Mouse (Mus musculus) adrenal gland, adult 8-10 months (tissue): Measurements from ENCODE around the gene Kcnq5. TPM values are rescaled to one million over a fixed set of nuclear protein-coding genes. Genes with fewer than 3 reads are reported as not detected.

ENCODE experiments used
- DNase-seq: peaks from one replicate; pipeline ENCODE4 v3.0.0; 2022
- total RNA-seq, 4 experiments: library from RNA; stranded (reverse); gene quantifications; 2 replicates each; pipeline ENCODE4 v1.2.4; 2022

Kcnq5 gene
- 1 to 10 TPM; 1.3 to 1.8 (median 1.6) TPM for total RNA-seq

DNA sequence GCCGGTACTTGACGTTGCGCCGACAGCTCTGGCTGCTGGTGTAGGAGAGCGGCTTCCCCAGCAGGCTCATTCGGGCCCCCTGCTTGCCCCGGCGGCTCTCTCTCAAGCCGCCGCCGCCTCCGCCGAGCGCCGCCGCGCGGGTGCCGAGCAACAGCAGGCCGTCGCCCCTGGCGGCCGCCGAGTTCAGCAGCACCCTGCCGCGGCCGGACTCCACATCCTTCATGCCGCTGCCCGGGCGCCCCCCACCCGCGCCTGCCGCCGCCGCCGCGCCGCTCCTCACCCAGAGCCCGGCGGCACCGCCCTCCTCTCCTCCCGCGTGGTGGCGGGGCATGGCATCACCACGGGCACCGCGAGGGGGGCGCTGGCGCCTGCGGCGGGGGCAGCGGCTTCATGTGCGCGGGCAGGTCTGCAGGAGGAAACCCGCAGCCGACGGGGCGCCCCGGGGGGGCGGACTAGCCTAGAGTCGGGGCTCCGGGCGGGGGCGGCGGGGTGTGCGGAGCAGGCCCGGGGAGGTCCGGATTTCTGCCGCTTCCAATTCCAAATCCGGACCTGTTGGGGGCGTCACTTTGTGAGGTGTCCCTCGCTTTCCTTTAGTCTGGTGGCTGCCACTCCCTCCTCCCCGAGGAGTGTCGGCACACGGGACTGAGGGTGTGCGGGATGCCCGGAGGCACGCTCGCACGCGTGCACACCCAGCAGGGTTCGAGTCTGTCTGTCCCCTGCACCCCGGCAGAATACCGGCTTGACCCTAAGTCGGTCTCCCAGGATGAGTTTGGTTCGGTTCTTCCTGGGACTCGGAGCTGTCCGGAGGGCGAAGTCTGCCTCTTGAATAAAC lies at the start of gene Kcnq5:
Gene Kcnq5 (minus strand): TSS at position 692 of the 832 bp plus-strand sequence.
- DNase-seq, result no peak

DNA sequence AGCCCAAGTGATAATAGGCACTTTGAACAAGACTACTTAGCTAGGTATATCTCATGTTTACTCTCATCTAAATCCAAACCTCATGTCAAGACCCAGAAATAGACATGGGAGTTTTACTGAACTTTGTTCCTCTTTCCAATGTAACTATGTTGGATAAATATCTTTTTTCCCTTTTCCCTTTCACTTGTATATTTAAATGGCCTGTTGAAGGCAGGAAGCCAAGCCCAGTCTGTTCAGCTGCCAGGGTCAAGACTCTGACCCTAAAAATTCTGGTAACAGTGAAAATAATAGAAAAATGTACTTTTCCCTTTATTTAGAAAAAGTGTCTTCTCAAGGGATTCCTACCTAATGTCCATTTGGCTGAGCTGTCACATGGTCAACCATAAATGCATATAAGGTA lies 18.0 kb upstream of the Kcnq5 start:
- no peak for DNase-seq

DNA sequence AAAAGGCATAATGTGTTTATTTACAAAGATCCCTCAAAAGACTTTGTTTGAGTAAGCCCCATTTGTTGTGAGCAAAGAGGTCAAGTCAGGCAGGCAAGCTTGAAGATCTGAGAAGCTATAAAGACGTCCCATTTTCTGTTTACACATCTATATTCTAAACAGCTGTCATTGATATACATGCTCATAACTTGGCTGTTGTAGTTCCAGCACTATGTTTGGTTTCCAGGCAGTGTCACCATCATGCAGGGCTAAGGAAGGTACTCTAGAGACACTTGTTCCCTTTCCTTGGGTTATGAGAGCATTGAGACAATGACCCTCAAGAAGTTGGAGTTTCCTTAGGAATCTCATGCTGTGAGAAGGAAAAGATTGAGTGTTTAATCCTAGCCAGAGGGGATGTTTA lies 17.6 kb upstream of the Kcnq5 start:
- no peak for DNase-seq

DNA sequence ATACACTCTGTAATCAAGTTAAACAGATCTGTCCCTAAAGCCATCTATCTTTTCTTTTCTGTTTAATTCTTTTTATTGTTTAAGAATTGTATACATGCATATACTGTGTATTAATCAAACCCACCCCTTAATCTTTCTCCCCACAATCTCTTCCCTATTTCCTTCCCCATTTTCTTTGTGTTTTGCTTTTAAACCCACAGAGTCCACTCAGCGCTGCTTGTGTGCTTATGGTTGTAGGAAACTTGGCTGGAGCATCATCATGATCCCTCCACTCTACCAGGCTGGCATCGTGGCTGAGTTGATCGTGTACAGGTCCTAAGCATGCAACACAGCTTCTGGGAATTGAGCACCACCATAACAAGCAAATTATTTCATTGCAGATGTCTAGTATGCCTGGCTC lies 12.3 kb upstream of the Kcnq5 start:
- no peak for DNase-seq

DNA sequence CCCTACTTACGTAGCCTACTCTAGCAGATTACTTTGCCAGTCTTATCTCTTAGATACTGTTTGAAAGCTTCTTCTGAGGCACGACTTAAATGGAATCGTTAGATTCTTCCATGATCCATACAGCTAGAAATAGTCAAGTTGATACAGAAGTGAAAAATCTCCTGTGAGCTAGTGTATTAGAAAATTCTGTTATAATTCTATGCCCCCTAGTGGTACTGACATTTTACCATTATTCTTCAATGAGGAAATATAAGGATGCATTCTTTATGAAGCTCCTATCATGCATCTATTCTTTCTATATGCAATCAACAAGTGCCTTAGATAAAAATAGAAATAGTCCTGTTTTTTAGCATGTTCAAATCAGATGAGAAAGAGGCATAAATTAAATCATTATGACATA lies 5.4 kb upstream of the Kcnq5 start:
- no peak for DNase-seq

DNA sequence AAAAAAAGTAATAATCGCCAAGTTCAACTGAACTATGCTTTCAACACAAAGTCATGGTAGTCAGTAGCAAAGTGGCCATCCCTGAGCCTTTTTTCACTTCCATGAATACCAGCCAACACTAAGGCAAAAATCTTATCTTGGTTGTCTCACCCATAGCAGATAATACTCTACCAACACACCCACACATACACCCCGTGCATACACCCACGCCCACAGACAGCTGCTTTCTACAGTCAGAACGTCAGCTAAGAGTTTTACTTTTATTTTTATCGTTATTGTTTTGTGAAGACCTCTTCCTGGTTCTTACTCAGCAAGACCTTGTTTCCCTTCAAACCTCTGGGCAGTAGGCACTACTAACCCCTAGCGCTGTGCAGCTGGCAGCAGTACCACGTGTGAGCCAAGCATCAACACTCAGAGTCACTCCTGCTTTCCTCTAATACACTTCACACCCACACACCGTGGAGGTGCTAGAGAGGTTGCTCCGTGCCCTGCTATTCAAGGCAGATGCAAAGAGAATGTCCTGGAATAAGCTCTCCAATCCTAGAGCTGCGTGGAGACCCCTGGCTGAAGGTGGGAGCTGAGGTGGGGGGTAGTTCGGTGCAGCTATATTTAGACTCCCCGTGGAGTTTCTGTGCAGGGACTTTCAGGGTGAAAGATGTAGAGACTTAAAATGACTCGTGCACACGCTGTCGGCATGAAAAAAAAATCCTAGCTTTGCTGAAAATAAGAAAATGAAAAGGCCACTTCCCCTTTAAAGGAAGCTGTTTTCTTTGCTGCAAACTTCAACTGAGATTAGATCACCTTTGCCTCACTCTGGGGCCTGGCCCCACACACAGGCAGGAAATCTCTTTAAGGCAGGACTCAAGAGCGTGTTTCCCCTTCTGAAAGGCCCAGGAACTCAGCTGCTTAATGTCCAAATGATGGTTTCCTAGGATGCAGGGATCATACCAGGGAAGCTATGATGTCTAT lies 1.4 kb upstream of the Kcnq5 start:
- no peak for DNase-seq

DNA sequence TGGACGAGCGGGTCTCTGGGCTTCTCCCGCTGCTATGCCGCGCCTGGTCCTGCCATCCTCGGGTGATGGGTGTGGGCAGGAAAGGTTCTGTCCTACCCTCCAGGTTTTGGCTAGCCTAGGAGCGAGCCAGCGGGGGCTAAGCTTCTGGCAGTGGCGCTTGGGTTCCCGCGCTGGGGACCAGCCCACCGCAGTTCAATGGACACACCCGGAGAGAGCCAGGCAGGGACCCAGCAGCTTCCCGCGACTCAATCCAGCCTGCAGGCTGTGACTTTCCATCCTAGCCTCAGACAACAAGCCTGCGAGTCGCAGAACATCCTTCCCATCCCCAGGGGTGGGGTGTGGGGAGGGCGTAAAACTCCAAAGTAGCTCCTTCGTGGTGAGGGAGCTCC lies 335 bp upstream of the Kcnq5 start:
- DNase-seq, result no peak

DNA sequence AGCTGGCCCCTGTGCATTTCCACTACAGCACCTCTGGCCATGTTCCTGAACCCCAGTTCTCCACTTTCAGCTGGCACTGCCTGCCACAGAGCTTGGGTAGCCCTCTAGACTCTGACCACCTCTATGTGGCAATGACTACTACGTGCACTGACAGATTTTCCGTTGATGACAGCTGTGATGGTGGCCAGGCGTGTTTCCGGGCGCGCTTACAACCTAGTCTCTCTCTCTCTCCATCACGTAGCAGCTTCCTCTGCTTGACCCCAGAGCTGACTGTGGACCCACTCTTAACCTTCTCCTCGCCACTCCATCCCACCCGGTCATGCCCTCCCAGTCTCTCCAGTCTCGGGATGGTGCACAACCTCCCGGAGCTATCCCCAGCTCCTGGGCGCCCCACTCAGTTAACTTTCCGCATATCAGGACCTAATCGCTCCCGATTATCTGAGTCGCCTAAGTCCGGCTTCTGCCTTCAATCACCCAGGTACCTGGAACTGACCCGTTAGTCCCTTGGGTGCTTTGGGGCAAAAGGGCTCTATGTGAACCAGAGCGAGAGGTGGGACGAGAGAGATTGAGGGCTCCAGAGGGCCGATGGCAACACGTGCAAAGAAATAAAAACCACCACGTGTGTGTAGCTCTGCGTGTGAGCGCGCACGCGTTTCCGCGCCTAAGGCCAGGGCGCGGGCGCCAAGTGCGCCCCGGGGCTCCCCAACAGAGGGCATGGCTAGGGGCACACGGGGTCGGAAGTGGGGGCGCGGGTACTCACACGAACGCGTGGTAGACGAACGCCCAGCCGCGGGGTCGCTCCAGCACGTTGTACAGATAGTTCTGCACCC lies 1.1 kb downstream of the Kcnq5 start:
- no peak for DNase-seq

DNA sequence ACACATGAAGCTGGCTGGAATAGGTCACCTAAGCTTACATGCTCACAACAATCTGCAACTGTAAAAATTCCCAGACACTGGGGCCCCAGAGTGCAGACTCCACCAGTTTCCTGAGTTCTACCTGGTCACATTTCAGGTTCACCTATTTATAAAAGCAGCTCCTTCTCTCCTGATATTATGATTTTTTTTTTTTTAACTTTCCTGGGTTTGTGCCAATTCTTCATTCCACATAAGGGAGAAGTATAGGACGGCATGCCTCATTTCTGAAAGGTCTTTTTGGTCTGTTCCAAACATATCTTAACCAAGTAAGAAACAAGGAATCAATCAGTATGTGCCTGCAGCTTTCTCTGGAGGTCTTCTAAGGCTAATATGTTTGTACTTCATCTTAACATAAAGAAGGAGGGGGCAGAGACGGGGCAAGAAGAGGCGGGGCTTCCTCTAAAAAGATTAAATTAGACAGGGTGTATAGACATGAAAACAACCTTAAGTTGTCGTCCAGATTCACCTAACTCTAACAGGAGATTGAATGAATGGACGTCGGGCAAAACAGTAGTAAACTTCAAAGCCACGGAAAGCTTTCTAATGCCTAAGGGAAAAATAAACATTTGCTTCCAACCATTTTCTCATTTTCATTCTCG lies 2.0 kb downstream of the Kcnq5 start:
- DNase-seq, result no peak

DNA sequence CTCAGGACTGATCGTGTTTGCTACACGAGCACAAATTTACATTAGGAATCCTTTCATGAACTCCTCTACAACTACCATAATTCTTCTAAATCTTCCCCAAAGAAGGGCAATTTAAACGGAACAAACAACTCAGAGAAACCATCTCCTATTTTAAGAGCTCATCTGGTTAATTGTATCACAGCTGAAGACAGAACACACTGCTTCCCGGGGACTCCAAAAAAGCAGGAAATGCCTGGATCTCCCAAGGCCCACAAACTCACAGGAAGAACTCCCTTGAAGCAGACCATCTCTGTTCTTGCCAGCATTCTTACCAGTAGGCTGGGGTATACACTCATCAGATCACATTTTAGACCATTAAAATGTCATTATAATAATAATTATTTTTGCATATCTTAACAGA lies 3.7 kb downstream of the Kcnq5 start:
- DNase-seq, result no peak

DNA sequence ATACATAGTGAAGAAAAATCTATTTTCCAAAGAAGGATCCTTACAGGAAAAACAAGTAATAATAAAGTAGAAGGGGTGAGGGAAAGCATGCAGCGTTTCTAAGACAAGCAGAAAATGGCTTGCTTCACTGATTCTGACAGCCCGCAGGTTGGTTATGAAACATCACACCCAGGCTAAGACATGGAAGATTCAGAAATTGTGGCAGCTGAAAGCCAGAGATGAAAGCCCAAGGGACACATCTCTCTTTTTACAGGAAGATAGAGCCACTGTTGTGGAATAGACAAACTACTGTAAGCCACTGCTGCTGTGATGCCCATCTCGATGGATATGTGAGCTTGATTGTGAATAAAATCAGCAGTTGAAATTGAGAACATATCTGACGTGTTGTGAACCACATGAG lies 20.9 kb downstream of the Kcnq5 start:
- no peak for DNase-seq

DNA sequence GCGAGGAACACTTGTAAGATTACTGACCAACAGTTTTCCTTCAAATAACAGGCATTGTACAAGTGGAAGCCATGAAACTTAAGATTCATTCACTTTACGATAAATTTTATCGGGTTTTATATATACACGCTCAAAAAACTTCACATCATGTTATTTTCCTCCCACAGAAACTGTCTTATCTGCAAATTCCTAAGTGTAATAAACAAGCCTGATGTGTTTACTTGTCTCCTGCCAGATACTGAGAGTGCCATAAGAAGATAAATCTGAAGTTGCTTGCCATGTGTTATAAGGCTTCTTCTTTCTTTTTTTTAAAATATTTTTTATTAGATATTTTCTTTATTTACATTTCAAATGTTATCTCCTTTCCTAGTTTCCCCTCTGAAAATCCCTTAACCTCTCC lies 34.6 kb downstream of the Kcnq5 start:
- no peak for DNase-seq

DNA sequence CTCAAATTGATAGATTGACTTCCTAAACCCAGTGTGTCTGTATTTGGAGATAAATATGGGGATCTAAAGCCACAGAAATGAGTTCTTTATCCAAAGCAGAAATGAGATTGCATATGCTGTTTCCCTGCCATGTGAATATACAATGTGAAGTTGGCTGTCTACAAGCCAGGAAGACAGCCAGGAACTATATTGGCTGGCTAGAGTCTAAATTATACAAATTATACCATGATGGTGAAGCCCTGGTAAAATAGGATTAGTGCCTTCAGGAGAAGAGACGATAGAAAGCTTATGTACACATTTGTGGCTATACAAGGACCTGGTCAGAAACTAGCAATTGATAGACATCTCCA lies 38.5 kb downstream of the Kcnq5 start:
- DNase-seq, result no peak

DNA sequence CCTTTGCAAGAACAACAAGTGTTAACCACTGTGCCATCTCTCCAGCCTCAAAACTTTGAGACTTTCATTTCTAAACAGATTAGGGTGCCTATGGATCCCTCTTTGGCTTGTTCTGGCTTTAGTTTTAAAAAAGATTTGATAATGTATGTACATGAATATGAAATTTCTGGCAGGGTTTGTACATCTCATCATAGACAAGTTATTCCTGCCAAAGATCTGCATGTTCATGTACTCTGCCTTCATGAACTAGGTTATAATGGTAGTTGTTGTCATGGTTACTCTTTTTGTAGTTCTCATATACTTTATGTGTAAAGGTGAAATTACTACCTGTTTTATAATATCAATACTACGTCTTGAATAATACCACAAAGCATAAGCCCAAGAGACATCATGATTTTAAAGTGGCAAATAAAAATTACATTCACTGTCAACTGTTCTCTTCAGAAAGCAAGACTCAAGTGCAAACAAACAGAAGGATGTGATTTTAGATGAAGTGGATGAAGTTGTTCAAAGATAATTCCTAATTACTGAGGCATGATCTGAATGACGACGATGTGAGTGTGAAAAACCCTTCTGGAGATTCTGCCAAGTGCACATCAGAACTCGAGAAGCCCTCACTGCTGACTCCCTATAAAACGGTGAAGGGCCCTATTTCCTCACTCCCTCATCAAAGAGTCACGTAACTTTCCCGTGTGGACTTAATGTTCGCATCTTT lies 39.0 kb downstream of the Kcnq5 start:
- no peak for DNase-seq

DNA sequence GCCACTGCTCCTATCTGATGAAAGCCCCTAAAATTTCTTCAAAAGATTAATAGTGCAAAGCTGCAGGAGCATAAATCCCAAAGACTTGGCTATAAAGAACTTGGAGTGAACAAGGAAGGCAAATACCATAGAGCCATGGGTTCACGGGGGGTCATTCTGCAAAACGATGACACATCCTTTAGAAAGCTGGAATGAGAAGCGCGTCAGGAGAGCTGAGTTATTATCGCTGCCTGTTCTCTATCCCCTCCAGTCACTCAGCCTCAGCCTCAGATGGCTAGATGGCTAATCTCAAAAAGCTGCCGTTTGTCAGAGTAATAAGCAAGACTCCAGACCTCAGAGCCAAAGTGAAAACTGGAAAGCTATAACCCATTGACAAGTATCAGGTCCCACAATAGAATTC lies 42.5 kb downstream of the Kcnq5 start:
- DNase-seq, result no peak

DNA sequence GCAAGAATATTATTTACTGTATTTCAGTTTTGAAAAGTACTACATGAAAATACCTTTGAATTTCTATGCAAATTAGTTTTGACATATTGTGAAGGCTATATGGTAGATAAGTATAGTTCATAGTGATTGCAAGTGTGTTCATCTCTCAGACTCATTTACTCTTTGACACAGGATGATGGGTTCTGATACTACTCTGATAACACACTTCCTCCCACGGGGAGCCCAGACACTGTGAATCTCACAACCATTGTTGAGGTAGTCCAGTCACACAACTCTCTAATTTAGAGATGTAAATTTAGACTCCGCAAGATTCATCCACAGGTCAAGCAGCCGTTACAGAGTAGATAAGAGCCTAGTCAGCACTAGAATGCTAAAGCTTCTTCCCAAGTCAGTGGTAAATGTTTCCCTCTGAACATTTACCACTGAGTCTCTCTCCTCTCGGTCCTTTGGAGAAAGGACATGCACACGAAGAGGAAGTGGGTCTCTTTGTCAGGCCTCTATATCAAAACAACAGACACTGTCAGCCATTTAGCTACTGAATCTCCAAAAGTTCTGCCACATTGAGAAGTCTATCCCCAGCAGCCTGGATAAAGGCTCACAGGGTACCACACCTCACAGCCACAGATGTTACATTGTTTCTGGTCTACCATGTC lies 65.5 kb downstream of the Kcnq5 start:
- no peak for DNase-seq

DNA sequence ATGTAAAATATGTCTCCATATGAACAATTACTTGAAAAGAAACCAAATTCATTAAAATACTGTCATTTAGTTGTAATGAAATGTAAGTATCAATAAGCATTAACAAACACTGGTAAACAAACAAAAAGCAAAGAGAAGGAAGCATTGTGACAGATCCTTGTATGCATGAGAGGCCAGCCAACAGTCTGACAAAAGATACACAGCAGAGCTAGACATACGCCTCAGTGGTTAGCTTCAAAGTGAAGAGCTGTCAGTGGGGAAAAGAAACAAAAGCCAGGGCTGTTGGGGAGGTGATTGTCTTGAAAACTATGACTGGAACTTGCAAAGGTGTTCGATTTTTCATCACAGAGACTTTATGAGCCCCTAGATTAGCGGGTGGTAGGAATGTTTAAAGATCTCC lies 78.0 kb downstream of the Kcnq5 start:
- no peak for DNase-seq

DNA sequence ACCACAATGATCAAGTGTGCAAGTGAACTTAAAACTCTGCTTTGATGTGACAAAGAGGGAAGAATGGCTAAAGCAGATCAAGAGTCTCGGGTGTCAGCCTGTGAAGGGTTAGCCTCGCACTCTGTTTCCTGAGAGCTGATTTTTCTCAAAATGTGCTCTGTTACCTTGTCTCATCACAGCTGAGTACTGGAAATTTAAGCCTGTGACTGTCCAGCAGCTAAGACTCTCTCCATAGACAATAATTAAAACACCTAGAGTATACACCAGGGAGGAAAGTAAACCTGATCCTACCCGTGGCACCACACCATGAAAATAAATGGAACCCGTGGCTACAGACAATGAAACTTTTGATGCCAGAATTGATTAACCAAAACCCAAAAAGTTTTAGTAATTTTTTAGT lies 90.9 kb downstream of the Kcnq5 start:
- no peak for DNase-seq

DNA sequence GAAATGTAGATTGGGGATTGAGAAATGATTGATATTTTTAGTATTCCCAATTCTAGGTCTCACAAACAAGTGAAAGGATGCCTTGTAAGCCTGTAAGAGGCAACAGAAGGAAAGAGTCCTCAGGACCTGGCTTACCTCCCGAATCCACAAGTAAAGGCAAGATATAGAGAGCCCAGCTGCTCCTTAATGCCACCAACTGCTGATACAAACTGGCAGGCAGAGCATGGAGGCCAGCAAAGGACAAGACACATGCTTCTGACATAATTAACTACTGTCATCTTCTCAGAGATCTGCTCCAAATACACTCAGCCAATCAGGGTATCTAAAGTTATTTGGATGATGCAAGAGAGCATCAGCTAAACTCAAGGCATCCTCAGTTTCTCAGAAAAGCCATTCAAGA lies 93.3 kb downstream of the Kcnq5 start:
- no peak for DNase-seq

DNA sequence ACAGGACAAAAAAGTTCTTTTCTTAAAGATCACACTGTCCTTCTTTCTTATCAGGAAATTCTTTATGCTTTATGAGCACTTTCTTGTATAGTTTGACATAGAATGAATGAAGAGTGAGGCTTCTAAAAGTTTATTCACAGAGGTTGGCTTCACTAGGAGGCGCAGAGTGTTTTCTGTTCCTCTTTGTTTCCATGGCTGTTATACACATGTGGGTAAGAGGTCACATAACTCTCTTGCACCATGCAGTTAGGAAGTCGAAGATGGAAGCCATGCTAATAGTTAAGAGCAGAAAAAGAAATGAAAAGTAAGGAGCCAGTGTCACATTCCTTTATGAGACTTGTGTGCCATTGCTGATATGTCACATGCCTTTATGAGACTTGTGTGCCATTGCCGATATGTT lies 105.3 kb downstream of the Kcnq5 start:
- no peak for DNase-seq

DNA sequence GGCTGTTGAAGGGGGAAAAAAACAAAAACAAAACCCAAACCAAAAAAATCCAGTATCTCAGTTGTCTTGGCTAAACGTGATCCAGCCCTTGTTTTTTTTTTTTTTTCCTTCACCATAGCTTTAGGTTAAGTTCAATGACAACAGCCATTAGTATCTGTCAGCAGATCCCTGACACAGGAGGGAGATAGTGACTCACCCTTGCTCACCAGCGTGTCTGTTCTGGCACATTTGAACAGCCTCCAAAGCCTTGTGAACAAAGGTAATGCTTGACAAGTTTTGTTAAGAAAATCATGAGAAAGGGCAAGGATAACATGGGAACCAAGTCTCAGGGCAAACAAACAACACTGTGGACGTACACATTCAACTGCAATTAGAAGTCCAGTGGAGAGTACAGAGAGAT lies 123.2 kb downstream of the Kcnq5 start:
- no peak for DNase-seq
